8 mouse cellular contexts compared by ENCODE assay signal in the genomic region with DNA sequence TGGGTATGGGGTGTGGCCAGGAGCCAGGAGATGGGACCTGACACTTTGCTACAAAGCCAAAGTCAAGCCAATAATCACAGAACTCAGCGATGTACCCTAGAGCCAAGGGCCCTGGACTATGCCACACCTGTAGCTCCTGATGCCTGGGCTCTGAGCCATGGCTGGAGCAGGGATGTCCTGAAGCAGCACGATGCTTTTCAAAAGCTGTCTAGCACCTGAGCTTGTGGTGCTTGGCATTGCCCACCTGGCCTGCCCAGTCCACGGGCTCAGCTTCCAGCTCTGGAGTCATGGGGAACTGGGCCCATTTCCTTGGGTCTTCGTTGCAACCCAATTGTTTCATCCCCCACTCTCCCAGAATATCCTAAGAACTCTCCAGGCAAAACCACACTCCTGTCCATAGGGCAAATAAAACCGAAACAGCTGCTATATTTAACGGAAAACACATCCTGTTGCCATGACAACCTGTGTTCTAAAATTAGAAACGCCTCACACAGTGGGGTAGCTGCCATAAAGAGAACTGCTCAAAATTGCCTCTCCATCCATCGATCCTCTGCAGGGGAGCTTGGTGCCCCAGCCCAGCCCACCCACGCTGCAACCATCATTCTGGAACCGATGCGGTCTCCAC.
A peak's percentile ranks its signal among the peaks of the same experiment; 100 is the strongest.
DNase-seq lines count a peak whose midpoint lies in the region; ATAC-seq lines count a peak whose summit lies in the region.

No protein-coding gene starts in this region.

- H3K4me3 ChIP-seq in neural tube, embryonic 11.5 days (ENCODE audit: low read depth, low read length) = no peak overlapping the region

- H3K9me3 ChIP-seq in neural tube, embryonic 11.5 days (ENCODE audit: control insufficient read depth, low read length) = no peaks in the 10 kb centered on the region

- H3K9ac ChIP-seq in neural tube, embryonic 11.5 days (ENCODE audit: low read length) = no peak overlapping the region

- ATAC-seq in neural tube, embryonic 11.5 days (ENCODE audit: insufficient read depth, low FRiP score, low TSS enrichment) = no peak; the same call in 1 of the 2 replicates
- no peak for ATAC-seq in megakaryocyte-erythroid progenitor cell, adult 5-6 weeks (replicated peaks; ENCODE audit: low FRiP score, low TSS enrichment, poor library complexity, severe bottlenecking)

- no peak overlapping the region for H3K27ac ChIP-seq in neural tube, embryonic 11.5 days (ENCODE audit: low read depth, low read length)

- 34% methylated on average over 11 of the region's 11 CpGs for WGBS in neural tube, embryonic 11.5 days

- DNase-seq in cerebellum, postnatal 10 days = peak; percentile 31 to 44
- DNase-seq in cerebellum, adult 11 months = no peak
- peak; percentile 31 for DNase-seq in neural tube, embryonic 11.5 days (ENCODE audit: low spot score)
- no peak for DNase-seq in neural tube, embryonic 10.5 days (ENCODE audit: extremely low spot score, low spot score)
- peak; percentile 54 for DNase-seq in hindlimb bud, embryonic 11.5 days (ENCODE audit: extremely low spot score, low read depth, low spot score)
- DNase-seq in lung, postnatal 36 days = peak; percentile 38
- peak; percentile 18 for DNase-seq in yolk sac, embryonic 10.5 days (ENCODE audit: low spot score)

- peaks cover 8% of the 10 kb centered on the region for H3K4me1 ChIP-seq in neural tube, embryonic 11.5 days (ENCODE audit: control insufficient read depth, insufficient read depth, low read length)

- no peaks in the 10 kb centered on the region for H3K27me3 ChIP-seq in neural tube, embryonic 11.5 days (ENCODE audit: control insufficient read depth, insufficient read depth, low read length)

- no peaks in the 10 kb centered on the region for H3K36me3 ChIP-seq in neural tube, embryonic 11.5 days (ENCODE audit: control insufficient read depth, insufficient read depth, low read length)

- no peak overlapping the region for H3K4me2 ChIP-seq in neural tube, embryonic 11.5 days (ENCODE audit: low read depth)

Comparison
In these comparisons a context has a peak if more than half of its experiments do, and no peak if none do; other contexts are left out.
1. DNase-seq: peak in cerebellum, postnatal 10 days (2 of 2), neural tube, embryonic 11.5 days (single experiment), hindlimb bud, embryonic 11.5 days (single experiment), lung, postnatal 36 days (single experiment) and yolk sac, embryonic 10.5 days (single experiment); none in cerebellum, adult 11 months (single experiment) and neural tube, embryonic 10.5 days (single experiment).